Mouse (Mus musculus) layer of hippocampus, postnatal 14 days (tissue): Measurements from ENCODE around the gene Gm11562. TPM values are rescaled to one million over a fixed set of nuclear protein-coding genes. Genes with fewer than 3 reads are reported as not detected.
A peak's percentile ranks its signal among the peaks of the same experiment; 100 is the strongest.
"Not testable (repeated sequence)": the region's sequence is repeated elsewhere in the genome, so short reads cannot be mapped to it uniquely, and the experiment has no call there.

Source experiments
- DNase-seq, 2 experiments: peaks; one replicate each; pipeline ENCODE4 v3.0.0; 2021 to 2022; ENCODE audit warnings: low spot score in 2 of 2, mixed read lengths in 1 of 2
- long read RNA-seq, 2 experiments: library from polyadenylated mRNA; stranded (forward); transcript quantifications; one replicate each; pipeline ENCODE4 v2.0.0; 2021
- total RNA-seq, 2 experiments: library from RNA; stranded (reverse); gene quantifications; 2 replicates each; pipeline ENCODE4 v1.2.3; 2021

Gene Gm11562
- total RNA-seq = not detected
- long read RNA-seq, experiment 1 = 0 reads
- long read RNA-seq, experiment 2 = 0 reads

DNA sequence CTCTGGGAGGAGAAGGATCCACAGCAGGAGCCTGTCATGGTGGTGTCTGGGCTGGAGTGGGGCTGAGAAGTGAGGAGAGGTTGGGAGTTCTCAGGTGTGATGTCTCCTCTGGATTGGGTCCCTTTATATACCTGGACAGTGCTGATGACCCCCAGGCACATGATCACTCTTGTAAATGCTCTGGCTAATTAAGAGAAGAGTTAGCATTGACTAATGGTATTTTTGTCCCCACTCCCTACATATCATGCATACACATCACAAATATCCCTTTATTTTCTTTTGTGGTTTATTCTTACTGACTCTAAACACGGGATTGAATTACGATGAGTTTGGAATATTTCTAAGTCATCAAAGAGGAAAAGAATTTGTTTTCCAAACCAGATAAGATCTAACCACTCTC is at the start of gene Gm11562:
Gene Gm11562, minus strand, starts transcription at position 101 of the 400 bp plus-strand sequence.
- DNase-seq = no peak

DNA sequence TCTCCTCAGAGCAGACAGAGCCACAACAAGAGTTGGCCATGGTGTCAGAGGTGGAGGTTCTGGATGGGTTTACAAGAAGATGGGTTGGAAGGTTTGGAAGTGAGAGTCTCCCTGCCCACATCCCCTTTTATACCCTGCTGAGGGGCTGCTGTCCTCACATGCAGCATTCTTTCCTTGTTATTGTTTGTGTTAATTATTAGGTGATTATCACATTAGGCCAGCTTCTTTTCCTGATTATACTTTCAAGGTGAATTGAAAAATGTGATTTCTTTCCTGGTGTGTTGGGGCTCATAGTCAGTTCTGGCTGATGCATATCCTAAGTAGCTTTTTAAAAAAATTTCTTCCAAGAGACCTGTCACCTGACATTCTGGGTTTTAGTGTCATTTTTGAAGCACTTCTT is 45.6 kb upstream of the Gm11562 start, which contains the start of gene Krtap4-6:
Gene Krtap4-6, minus strand, starts transcription at position 101 of the 400 bp plus-strand sequence.
- DNase-seq = no peak

DNA sequence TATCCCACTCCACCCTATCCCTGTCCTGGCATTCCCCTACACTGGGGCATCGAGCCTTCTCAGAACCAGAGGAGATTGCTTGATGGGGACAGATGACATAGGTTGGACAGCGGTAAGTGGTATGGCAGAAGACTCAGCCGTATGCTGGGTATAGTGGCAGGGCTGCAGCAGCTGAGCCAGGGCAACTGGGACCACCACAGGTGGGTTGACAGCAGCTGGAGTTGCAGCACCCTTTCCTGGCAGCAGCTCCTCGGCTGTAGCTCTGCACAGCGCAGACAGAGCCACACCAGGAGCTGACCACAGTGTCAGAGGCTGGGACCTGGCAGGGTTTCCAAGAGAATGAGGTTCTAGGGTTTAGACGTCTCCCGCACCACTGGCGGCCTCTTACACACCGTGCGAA is 42.6 kb upstream of the Gm11562 start:
- DNase-seq = no peak

DNA sequence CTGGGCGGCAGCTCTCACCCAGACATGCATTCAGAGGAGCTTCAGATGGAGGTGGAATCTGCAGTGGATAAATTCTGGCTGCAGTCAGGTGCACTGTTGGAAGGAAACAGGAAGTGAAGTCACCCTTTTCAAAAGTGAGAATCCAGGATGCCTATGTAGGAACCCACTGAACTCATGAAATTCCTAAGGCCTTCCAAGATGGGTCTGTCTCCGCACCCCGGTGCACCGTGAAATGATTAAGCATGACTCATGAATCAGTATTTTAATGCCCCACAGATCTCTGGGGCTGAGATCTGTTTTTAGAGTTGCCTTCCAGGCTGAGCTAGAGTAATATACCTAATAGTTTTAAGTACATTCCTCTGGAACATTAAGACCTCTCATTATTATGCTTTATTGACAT is 39.0 kb upstream of the Gm11562 start:
- no peak for DNase-seq

DNA sequence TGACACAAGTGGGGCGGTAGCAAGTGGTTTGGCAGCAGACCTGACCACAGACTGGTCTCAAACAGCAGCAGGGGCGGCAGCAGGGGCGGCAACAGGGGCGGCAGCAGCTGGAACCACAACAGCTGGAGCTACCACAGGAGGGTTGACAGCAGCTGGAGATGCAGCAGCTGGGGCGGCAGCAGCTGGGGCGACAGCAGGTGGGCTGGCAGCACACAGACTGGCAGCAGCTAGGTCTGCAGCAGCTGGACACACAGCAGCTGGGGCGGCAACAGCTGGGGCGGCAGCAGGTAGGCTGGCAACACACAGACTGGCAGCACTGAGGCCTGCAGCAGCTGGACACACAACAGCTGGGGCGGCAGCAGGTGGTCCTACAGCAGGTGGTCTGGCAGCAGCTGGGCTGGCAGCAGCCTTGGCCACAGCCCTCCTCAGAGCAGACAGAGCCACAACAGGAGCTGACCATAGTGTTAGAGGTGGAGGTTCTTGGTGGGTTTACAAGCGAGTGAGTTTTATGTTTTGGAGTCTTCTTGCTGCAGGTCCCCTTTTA is 38.3 kb upstream of the Gm11562 start, which contains the start of gene Gm11563:
Gene Gm11563, minus strand, starts transcription at position 494 of the 544 bp plus-strand sequence.
- DNase-seq = not testable (repeated sequence)

DNA sequence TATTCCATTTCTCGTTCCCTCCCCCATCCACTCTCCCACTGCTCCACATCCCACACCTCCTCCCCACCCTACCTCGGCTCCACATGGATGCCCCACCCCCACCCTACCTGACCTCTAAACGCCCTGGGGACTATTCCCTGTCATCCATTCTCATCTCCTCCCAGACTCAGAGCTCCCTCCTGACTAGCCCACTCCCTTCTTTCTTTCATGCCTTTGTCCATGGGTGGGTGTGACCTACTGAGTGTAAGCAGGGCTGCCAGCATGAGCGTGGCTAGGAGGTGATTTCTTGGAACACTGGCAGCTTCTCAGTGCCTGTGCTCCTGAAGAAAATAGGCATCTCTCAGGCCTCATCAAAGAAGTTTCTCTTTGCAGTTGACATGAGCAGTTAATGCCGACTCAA is 36.8 kb upstream of the Gm11562 start:
- DNase-seq = no peak

DNA sequence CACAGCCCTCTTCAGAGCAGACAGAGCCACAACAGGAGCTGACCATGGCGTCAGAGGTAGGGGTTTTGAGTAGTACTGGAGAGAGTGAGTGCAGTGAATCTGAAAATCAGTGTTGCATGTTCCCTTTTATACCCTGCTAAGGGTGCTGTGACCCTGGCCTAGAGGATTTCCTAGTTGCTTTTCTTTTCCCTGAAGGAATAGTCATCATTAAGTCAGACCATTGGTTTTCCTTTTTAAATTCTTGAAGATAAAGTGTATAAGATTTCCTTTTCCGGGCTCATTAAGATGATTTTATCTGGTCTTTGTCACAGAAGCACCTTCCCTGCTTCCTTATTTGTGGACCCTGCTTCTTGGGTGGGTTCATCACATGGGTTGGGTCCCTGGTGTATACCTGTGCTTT is 29.9 kb upstream of the Gm11562 start, which contains the start of gene Gm11555:
Gene Gm11555, minus strand, starts transcription at position 101 of the 400 bp plus-strand sequence.
- no peak for DNase-seq

DNA sequence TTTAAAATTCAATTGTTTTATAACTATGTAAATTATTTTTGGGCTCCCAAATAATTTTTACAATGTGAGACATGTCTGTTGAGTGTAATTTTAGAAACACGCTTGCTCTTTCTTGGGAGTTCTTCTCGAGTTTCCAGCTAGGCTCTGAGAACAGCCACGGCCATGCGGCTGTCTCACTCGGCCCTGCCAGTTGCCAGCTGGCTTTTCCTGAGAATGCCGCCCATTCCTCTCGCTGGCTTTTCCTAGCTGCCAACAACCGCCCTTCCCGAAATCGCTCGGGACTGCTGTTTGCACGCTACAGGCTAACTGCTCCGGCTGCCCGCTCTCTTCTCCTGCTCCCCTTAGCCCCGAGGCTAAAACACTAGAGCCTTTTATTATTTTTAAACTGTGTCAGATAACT is 26.2 kb upstream of the Gm11562 start:
- peak in 1 of 2 experiments; percentile 3 for DNase-seq

DNA sequence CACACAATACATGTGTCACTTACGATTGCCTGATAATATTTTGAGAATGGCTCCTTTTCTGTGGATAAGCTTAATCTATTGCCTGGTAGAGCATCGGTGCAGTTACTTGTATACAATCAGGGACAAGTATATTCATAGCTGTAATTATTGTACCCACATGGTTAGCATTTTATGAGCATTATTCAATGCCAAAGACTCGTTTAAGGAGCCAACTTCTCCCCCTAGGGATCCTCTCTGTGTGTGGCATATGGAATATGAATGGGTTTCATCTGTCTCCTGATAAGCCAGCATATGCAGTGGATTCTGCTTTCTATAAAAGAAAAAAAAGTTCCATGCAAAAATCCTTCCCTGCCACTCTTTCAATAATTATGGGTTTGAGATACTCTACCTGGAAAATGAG is 24.1 kb upstream of the Gm11562 start:
- DNase-seq = peak in 1 of 2 experiments; percentile 43

DNA sequence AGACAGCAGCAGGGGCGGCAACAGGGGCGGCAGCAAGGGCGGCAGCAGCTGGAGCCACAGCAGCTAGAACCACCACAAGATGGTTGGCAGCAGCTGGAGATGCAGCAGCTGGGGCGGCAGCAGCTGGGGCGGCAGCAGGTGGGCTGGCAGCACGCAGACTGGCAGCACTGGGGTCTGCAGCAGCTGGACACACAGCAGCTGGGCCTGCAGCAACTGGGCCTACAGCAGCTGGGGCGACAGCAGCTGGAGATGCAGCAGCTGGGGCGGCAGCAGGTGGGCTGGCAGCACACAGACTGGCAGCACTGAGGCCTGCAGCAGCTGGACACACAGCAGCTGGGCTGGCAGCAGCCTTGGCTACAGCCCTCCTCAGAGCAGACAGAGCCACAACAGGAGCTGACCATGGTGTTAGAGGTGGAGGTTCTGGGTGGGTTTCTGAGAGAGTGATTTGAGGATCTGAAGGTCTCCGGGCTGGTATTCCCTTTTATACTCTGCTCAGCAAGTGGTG is 23.5 kb upstream of the Gm11562 start, which contains the start of gene Krtap4-7:
Gene Krtap4-7, minus strand, starts transcription at position 455 of the 505 bp plus-strand sequence.
- DNase-seq = not testable (repeated sequence)

DNA sequence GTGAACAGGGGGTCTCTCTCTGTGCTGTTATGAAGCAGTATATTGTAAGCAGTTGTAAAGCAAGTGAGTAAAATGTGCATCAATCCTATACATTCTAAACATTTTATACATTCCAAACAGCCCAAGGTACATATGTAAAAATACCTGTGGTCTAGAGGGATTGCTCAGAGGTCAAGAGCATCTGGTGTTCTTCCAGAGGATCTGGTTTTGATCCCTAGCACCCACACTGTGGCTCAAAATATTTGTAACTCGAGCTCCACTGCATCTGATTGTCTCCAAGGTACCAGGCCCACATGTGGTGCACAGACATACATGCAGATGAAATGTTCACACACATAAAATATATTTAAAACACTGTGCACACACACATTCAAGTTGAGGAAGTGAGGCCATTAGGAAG is 20.7 kb upstream of the Gm11562 start:
- DNase-seq = no peak

DNA sequence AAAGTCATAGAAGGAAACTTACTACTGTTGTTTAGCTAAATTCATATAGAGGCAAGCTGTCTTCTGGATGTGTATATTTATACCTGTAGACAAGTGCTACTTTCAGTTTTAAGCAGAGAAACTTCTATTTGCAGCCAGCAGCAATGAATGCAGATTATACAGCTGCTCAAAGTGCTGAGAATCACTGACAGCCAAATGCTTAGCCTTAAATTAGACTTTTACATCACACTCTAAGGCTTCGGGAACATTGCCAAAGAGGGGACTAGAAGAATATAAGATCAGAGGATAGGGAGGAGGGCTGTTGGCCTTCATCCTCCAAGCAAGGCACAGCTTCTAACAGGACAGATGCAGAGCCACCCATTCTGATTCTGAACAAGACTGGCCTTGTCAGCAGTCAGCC is 16.9 kb upstream of the Gm11562 start:
- DNase-seq = no peak

DNA sequence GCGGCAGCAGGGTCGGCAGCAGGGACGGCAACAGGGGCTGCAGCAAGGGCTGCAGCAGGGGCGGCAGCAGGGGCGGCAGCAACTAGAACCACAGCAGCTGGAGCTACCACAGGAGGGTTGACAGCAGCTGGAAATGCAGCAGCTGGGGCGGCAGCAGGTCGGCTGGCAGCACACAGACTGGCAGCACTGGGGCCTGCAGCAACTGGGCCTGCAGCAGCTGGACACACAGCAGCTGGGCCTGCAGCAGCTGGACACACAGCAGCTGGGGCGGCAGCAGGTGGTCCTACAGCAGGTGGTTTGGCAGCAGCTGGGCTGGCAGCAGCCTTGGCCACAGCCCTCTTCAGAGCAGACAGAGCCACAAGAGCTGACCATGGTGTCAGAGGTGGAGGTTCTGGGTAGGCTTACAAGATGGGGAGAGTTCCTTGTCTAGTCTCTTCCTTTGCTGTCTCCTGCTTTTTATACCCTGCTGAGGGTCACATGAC is 14.5 kb upstream of the Gm11562 start, which contains the start of gene Krtap4-2:
Gene Krtap4-2, minus strand, starts transcription at position 432 of the 482 bp plus-strand sequence.
- DNase-seq = no peak

DNA sequence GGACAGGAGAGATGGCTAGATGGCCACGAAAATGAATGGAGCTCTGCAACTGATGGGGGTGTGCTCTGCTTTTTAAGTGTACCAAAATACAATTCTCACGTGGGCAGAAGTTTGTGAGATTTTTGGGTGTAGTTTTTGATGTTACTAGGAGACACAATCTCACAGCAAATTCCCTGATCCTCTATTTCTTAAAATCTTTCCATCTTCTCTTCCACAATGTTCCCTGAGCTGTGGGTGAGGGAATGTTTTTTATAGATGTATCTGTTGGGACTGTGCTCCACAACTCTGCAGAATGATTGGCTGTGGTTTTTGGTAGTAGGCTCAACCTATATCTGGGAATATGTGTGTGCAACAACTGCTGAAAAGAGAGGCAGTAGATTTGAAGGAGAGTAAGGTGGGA is 13.1 kb upstream of the Gm11562 start:
- DNase-seq = no peak

DNA sequence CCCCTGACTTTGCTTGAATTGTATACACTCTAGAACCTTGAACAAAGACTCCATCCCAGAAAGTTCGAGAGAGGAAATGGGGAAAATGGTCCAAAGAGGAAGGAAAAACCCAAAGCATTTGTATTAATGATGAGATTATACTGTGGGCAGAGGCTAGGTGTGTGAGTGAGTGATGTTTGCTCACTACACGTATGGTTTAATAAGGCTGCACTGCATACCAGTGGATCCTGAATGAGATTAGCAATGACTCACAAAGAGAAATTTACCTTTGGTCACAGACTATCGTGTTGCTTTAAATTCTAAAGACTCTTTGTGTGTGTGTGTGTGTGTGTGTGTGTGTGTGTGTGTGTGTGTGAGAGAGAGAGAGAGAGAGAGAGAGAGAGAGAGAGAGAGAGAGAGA is 10.7 kb upstream of the Gm11562 start:
- DNase-seq = no peak

DNA sequence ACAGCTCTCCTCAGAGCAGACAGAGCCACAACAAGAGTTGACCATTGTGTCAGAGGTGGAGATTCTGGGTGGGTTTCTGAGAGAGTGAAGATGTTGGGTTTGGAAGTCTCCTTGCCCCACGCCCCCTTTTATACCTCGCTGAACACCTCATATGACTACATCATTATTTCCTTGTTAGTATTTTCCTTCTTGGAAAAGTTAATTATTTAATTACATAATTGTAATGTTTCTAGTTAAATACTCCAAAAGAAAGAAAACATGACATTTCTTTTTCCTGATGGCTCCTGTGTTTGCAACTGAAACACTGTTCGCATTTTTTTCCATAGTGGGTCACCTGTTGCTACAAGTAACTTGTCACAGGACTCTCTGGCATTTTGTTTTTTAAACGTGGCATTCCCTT is 7.9 kb upstream of the Gm11562 start, which contains the start of gene Krtap4-1:
Gene Krtap4-1, minus strand, starts transcription at position 101 of the 400 bp plus-strand sequence.
- no peak for DNase-seq

DNA sequence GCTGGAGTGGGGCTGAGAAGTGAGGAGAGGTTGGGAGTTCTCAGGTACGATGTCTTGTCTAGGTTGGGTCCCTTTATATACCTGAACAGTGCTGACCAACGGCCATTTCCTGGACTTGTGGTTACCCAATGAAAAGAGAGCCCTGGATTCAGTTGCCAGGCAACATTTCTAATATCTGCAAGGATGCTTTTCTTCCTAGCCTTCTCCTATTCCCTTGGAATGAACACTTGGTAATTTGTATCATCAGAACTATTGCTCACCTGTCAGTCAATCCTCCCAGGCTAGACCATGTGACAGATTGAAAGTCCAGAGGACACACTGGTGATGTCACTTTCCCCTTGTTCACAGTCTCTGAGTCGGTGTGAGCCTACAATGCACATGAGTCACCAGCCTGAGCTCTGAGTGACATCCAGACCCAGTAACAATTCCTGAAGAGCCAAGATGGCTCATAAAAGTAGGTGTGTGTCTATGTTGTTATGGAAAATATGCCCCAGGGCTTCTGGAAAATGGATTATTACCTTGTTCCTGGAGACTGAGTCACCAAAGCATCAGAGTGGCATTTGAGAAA is 5.4 kb downstream of the Gm11562 start, which contains the start of gene Krtap2-4:
Gene Krtap2-4, minus strand, starts transcription at position 51 of the 568 bp plus-strand sequence.
- no peak for DNase-seq

DNA sequence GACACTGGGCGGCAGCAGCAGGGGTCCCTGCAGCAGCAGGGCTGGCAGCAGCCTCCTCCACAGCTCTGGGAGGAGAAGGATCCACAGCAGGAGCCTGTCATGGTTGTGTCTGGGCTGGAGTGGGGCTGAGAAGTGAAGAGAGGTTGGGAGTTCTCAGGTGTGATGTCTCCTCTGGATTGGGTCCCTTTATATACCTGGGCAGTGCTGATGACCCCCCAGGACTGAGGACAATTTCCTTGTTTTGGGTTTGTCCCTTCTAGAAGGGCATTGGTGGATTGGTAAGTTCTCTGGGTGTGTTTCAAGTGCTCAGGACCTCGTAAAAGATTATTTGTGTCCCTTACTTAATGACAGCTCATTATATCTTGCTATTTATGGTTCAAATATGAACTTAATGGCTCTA is 10.1 kb downstream of the Gm11562 start, which contains the start of gene Gm11937:
Gene Gm11937, minus strand, starts transcription at position 101 of the 400 bp plus-strand sequence.
- not testable (repeated sequence) for DNase-seq

DNA sequence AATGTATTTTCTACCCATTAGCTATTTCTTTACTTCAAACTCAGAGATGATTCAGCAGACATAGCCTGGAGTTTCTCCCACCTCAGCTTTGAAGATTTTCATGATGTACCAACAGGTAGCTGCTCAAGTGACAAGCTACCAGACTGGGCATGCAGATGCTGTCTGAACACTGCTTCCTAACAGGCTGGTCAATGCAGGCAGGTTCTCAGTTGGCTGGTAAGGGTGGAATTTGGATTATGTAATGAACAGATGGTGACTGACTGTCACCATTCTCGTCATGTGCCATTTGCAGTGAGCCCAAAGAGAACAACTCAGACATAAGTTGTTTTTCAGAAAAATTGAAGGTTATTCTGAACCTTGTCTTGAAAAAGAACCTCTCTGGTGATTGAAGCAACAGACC is 11.1 kb downstream of the Gm11562 start:
- DNase-seq = peak; percentile 13 to 52

DNA sequence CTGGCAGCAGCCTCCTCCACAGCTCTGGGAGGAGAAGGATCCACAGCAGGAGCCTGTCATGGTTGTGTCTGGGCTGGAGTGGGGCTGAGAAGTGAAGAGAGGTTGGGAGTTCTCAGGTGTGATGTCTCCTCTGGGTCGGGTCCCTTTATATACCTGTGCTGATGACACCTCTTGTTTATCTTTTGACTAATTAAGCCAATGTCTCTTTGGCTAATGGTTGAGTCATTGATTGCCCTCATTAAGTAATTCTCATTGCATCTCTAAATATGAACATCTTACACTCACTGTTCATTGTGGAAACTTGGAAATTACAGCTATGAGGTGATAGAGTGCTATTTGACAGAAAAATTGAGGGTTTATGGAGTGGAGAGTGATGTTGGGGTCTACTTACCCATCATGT is 17.0 kb downstream of the Gm11562 start, which contains the start of gene Gm11938:
Gene Gm11938, minus strand, starts transcription at position 101 of the 400 bp plus-strand sequence.
- DNase-seq = not testable (repeated sequence)

DNA sequence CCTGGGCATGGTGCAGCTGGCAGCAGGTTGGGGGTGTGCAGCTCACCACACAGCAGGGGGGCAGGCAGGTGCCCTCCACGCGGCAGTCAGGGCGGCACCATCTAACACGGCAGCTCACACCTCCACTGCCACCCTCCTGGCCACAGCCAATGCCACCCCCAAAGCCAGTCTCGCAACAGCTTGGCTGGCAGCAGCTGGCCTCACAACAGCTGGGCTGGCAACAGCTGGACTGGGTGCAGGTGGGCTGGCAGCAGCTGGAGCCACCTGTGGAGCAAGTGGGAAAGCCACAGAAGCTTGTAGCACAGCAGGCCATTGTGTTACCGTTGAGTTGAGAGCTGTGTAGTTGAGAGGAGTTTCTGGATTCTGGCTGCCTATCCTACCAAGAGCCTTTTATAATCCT is 22.5 kb downstream of the Gm11562 start, which contains the start of gene Krtap9-3:
Gene Krtap9-3, minus strand, starts transcription at position 364 of the 400 bp plus-strand sequence.
- not testable (repeated sequence) for DNase-seq

DNA sequence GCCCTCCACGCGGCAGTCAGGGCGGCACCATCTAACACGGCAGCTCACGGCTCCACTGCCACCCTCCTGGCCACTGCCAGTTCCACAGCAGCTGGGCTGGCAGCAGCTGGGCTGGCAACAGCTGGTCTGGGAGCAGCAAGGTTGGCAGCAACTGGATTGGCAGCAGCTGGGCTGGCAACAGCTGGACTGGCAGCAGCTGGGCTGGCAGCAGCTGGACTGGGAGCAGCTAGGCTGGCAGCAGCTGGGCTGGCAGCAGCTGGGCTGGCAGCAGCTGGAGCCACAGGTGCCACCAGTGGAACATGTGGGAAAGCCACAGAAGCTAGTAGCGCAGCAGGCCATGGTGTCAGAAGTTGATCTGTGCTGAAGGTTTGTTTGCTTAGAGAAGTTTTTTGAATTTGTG is 29.3 kb downstream of the Gm11562 start, which contains the start of gene Krtap1-3:
Gene Krtap1-3, minus strand, starts transcription at position 359 of the 400 bp plus-strand sequence.
- no peak for DNase-seq
